Mouse (Mus musculus): ENCODE data around the gene Utp20.
"Not testable (repeated sequence)": the region's sequence is repeated elsewhere in the genome, so short reads cannot be mapped to it uniquely, and the experiment has no call there.

DNA sequence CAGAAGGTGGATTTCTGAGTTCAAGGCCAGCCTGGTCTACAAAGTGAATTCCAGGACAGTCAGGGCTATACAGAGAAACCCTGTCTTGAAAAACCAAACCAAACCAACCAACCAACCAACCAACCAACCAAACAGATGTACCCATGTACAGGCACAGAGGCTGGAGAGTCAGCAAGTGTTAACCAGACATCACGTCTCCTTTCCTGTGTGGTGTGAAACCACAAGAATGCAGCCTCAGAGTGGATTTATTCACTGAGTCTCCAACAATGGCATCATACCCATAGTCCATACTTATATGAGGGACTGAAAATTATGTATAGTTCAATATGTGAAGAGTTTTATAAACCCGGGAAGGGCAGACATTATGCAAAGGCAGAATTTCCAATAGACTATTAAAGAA, 43.5 kb downstream of the Utp20 start:
- not testable (repeated sequence) for TF ChIP-seq CTCF (IDR thresholded peaks at IDR 0.05; ENCODE audit: control insufficient read depth, insufficient read depth, insufficient read length); MAX (IDR thresholded peaks at IDR 0.05)
